Mouse (Mus musculus): ENCODE data around the gene 4931429L15Rik. TPM values are rescaled to one million over a fixed set of nuclear protein-coding genes. Genes with fewer than 3 reads are reported as not detected.

4931429L15Rik gene
- polyA plus RNA-seq, 1 experiment from 2014 or later: 0.11 TPM

DNA sequence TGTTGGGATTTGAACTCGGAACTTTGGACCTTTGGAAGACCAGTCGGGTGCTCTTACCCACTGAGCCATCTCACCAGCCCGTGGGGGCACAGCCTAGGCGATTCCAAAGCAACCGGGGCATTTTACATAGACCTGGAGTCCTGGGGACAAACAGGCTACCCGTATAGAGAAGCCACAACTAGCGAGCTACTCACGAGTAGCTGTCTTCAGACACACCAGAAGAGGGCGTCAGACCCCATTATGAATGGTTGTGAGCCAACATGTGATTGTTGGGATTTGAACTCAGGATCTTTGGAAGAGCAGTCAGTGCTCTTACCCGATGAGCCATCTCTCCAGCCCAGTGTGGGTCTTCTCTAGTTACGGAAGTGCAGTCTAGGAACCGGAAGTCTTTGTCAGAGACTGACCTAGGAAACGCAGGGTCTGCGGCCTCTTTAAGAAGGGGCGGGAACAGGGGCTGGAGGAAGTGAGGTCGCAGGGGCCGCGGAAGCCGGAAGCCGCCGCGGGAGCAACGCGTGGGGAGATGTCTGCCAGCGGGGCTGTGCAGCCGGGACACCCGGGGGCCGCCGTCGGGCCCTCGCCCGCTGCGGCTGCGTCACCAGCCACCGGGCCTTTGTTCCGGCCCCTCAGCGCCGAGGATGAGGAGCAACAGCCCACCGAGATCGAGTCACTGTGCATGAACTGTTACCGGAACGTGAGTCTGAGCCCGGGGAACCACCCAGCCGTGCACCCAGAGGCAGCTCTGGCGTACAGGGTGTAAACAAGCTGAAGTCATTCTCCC is 46.9 kb downstream of the 4931429L15Rik start, which contains the start of gene Zpr1:
TSS of gene Zpr1 (plus strand) at position 388 of the 778 bp plus-strand sequence.
- Histone ChIP-seq H3K4me2 (ENCODE audit: low read depth, low read length) (peak within 1 kb of the TSS; percentile 83), H3K4me1 (ENCODE audit: control insufficient read depth, insufficient read depth, low read length) (peaks cover 5% of the 10 kb centered on the region), H3K9me3 (ENCODE audit: control insufficient read depth, low read length) (no peaks in the 10 kb centered on the region), H3K4me3 (ENCODE audit: low read length) (peak within 1 kb of the TSS; percentile 97), H3K36me3 (ENCODE audit: control insufficient read depth, insufficient read depth, low read length) (peaks cover 19% of the 10 kb centered on the region; the same call in 1 of the 2 replicates), H3K27me3 (replicated peaks; ENCODE audit: control insufficient read depth, insufficient read depth, low read length) (no peaks in the 10 kb centered on the region; the same call in 1 of the 2 replicates), H3K9ac (ENCODE audit: low read depth, low read length) (peak within 1 kb of the TSS; percentile 78), H3K27ac (ENCODE audit: low read length) (peak within 1 kb of the TSS; percentile 20)
- 5% methylated on average over 45 of the region's 45 CpGs for whole genome bisulfite sequencing
- ATAC-seq: peak; percentile 95

DNA sequence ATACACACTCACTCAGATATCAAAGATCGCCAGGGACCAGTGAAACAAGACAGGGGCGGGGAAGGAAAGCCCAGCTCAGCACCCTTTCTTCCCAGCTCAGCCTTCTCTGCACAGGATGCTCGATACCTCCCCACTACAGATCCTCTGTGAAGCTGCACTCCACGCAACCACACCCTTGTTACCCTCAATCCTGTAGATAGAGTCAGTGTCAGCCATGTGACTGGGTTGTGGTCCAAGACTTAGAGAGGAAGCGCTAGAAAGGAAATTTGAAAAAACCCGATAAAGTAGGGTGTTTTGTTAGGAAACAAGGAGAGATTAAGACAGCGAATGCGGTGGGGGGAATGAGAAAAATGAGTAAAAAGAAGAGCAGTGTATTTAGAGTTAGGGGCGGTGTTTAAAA is 47.7 kb downstream of the 4931429L15Rik start:
- 83% methylated on average over 9 of the region's 9 CpGs for WGBS
- ATAC-seq: no peak
- H3K27me3 ChIP-seq (replicated peaks; ENCODE audit: control insufficient read depth, insufficient read depth, low read length): no peaks in the 10 kb centered on the region; the same call in 1 of the 2 replicates
- no peaks in the 10 kb centered on the region for H3K9me3 ChIP-seq (ENCODE audit: control insufficient read depth, low read length)
- peaks cover 5% of the 10 kb centered on the region for H3K4me1 ChIP-seq (ENCODE audit: control insufficient read depth, insufficient read depth, low read length)
- no peak overlapping the region for H3K27ac ChIP-seq (ENCODE audit: low read length)
- no peak overlapping the region for H3K9ac ChIP-seq (ENCODE audit: low read depth, low read length)
- H3K4me3 ChIP-seq (ENCODE audit: low read length): no peak overlapping the region; the same call in 1 of the 2 replicates
- H3K36me3 ChIP-seq (ENCODE audit: control insufficient read depth, insufficient read depth, low read length): 0 out of 2 replicates have a peak, but pooled peaks cover 13% of the 10 kb centered on the region
- H3K4me2 ChIP-seq (ENCODE audit: low read depth, low read length): no peak overlapping the region

DNA sequence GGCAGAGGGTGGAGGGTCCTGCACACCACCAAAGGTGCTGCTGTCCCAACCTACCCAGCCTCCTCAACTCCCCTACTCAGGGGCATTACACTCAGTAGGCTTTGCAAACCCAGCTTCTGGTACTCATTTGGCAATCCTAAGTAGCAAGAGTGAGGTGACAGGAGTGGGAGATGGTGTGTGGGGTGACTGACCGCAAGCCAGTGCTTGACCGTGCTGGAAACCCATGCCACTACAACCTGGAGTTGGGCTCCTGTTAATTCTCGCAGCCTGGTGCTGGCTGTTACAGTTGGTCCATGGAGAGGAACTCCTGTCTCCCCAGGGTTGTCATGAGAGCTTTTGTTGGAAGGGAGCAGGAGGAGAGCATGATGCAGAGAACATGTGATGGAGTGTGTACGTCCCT is 49.0 kb downstream of the 4931429L15Rik start:
- no peaks in the 10 kb centered on the region; the same call in 1 of the 2 replicates for H3K27me3 ChIP-seq (replicated peaks; ENCODE audit: control insufficient read depth, insufficient read depth, low read length)
- H3K4me2 ChIP-seq (ENCODE audit: low read depth, low read length): no peak overlapping the region
- H3K4me3 ChIP-seq (ENCODE audit: low read length): no peak overlapping the region
- H3K9me3 ChIP-seq (ENCODE audit: control insufficient read depth, low read length): no peaks in the 10 kb centered on the region
- H3K4me1 ChIP-seq (ENCODE audit: control insufficient read depth, insufficient read depth, low read length): peaks cover 5% of the 10 kb centered on the region
- H3K36me3 ChIP-seq (ENCODE audit: control insufficient read depth, insufficient read depth, low read length): 0 out of 2 replicates have a peak, but pooled peaks cover 9% of the 10 kb centered on the region
- ATAC-seq: no peak
- WGBS: 91% methylated on average over 4 of the region's 4 CpGs
- H3K9ac ChIP-seq (ENCODE audit: low read depth, low read length): no peak overlapping the region
- H3K27ac ChIP-seq (ENCODE audit: low read length): no peak overlapping the region

DNA sequence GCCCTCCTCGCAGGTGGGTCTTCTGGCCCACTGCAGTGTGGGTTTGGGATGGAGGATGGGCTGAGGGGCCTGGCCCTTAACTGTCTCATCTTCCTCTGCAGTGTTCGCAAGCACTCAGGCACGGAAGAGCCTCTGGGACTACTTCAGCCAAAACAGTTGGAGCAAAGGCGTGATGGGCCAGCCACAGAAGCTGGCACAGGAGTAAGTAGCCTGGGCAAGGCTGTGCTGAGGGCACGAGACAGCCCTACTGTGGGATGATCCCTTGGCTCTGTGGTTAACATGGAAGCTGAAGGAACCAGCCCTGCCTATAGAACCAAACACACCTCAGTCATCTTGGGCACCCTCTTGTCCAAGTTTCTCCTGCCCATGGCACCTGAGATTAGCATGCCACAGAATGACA is 50.7 kb downstream of the 4931429L15Rik start:
- Histone ChIP-seq H3K27me3 (replicated peaks; ENCODE audit: control insufficient read depth, insufficient read depth, low read length) (no peaks in the 10 kb centered on the region; the same call in 1 of the 2 replicates), H3K4me2 (ENCODE audit: low read depth, low read length) (no peak overlapping the region), H3K9me3 (ENCODE audit: control insufficient read depth, low read length) (no peaks in the 10 kb centered on the region), H3K27ac (ENCODE audit: low read length) (no peak overlapping the region), H3K4me1 (ENCODE audit: control insufficient read depth, insufficient read depth, low read length) (peaks cover 5% of the 10 kb centered on the region), H3K9ac (ENCODE audit: low read depth, low read length) (no peak overlapping the region), H3K36me3 (ENCODE audit: control insufficient read depth, insufficient read depth, low read length) (no peaks in the 10 kb centered on the region), H3K4me3 (ENCODE audit: low read length) (no peak overlapping the region)
- ATAC-seq: no peak
- WGBS: 88% methylated on average over 5 of the region's 5 CpGs

DNA sequence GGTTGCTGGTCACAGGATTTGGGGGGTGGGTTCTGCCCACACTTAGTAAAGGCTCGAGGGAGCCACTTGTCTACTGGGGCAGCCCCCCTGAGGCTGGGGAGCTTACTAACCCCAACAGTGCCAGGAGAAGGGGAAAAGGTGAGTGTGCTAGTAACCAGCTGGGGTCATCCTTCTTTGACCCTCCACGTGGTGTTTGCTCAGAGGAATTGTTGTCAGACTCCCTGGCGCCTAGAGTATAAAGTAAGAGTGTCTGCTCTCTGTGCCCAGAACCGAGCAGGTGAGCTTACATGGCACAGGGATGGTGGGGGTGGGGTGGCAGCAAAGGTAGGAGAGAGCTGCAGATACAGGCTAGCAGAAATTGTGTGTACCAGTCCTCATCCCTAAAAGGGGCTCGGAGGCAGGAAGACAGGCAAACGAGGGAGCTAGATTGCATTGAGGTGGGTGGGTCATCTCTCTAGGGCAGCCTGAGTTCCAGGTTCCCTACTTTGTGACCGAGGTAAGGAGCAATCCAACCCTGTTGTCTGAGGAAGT is 51.4 kb downstream of the 4931429L15Rik start, which contains the start of gene Apoa5:
TSS of gene Apoa5 (plus strand) at position 291 of the 531 bp plus-strand sequence.
- no peaks in the 10 kb centered on the region for H3K36me3 ChIP-seq (ENCODE audit: control insufficient read depth, insufficient read depth, low read length)
- H3K9me3 ChIP-seq (ENCODE audit: control insufficient read depth, low read length): no peaks in the 10 kb centered on the region
- no peak within 1 kb of the TSS for H3K27ac ChIP-seq (ENCODE audit: low read length)
- ATAC-seq: no peak
- H3K4me3 ChIP-seq (ENCODE audit: low read length): no peak within 1 kb of the TSS
- no peak within 1 kb of the TSS for H3K4me2 ChIP-seq (ENCODE audit: low read depth, low read length)
- H3K9ac ChIP-seq (ENCODE audit: low read depth, low read length): no peak within 1 kb of the TSS
- no peaks in the 10 kb centered on the region for H3K4me1 ChIP-seq (ENCODE audit: control insufficient read depth, insufficient read depth, low read length)
- WGBS: 40% methylated on average over 7 of the region's 7 CpGs
- no peaks in the 10 kb centered on the region; the same call in 1 of the 2 replicates for H3K27me3 ChIP-seq (replicated peaks; ENCODE audit: control insufficient read depth, insufficient read depth, low read length)

DNA sequence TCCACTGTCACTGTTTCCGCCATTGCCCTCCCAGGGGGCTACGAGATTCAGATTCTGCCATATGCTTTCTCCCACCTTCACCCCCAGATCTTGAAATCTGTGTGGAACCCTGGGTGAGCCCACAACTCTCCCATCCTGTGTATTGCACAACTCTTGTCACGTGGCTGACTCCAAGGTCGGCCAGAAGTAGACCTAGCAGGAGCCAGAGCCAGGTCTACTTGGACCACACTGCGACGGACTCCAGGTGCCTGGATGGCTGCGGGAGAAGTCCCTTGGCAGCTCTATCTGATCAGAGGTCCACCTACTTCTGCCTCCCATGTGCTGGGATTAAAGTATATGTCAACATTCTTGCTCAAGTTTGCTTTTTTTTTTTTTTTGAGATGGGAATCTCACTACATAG is 58.7 kb downstream of the 4931429L15Rik start:
- no peaks in the 10 kb centered on the region; the same call in 1 of the 2 replicates for H3K4me1 ChIP-seq (ENCODE audit: control insufficient read depth, insufficient read depth, low read length)
- 79% methylated on average over 7 of the region's 7 CpGs for WGBS
- no peak overlapping the region for H3K9ac ChIP-seq (ENCODE audit: low read depth, low read length)
- ATAC-seq: no peak
- H3K36me3 ChIP-seq (ENCODE audit: control insufficient read depth, insufficient read depth, low read length): no peaks in the 10 kb centered on the region
- H3K4me2 ChIP-seq (ENCODE audit: low read depth, low read length): no peak overlapping the region
- H3K27ac ChIP-seq (ENCODE audit: low read length): no peak overlapping the region
- no peak overlapping the region for H3K4me3 ChIP-seq (ENCODE audit: low read length)
- no peaks in the 10 kb centered on the region for H3K27me3 ChIP-seq (replicated peaks; ENCODE audit: control insufficient read depth, insufficient read depth, low read length)
- H3K9me3 ChIP-seq (ENCODE audit: control insufficient read depth, low read length): no peaks in the 10 kb centered on the region

DNA sequence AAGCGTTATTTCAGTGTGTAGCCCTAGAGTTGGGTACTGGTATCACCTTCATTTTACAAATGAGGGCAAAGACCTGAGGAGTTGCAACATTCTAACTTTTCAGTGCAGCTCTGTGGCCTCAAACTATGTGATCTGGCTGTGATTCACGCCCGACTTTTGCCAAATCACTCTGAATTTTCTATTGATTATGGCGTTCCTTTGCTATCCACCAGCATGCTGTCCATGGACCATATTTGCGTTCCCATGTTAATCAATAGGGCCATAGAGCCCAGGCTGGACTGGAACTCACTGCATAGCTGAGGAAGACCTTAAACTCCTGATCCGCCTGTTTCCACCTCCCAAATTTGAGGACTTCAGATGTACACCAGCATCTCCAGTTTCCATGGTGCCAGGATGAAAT is 60.7 kb downstream of the 4931429L15Rik start:
- ATAC-seq: no peak
- H3K9ac ChIP-seq (ENCODE audit: low read depth, low read length): no peak overlapping the region
- H3K9me3 ChIP-seq (ENCODE audit: control insufficient read depth, low read length): no peaks in the 10 kb centered on the region
- no peaks in the 10 kb centered on the region for H3K36me3 ChIP-seq (ENCODE audit: control insufficient read depth, insufficient read depth, low read length)
- no peaks in the 10 kb centered on the region for H3K27me3 ChIP-seq (replicated peaks; ENCODE audit: control insufficient read depth, insufficient read depth, low read length)
- no peak overlapping the region for H3K4me2 ChIP-seq (ENCODE audit: low read depth, low read length)
- H3K27ac ChIP-seq (ENCODE audit: low read length): no peak overlapping the region
- 81% methylated on average over 6 of the region's 6 CpGs for WGBS
- no peak overlapping the region for H3K4me3 ChIP-seq (ENCODE audit: low read length)
- no peaks in the 10 kb centered on the region; the same call in 1 of the 2 replicates for H3K4me1 ChIP-seq (ENCODE audit: control insufficient read depth, insufficient read depth, low read length)

DNA sequence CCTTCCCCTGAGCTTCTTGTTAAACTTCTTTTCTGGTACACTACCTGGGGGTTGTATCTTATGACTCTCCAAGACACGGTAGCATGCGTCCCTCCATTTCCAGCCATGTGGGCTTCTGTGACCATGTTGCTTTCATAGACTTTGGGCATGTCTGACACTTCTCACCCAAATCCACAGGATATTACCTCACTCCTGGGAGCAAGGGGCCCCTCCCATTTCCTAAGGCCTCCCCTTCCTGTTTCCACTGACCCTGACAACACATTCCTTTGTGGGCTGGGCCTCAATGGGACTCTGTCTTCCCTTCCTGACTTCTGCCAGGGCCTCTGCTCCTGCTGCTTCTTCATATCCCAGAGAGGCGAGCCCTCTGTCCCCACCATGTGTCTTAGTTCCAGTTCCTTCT is 62.2 kb downstream of the 4931429L15Rik start:
- no peaks in the 10 kb centered on the region for H3K27me3 ChIP-seq (replicated peaks; ENCODE audit: control insufficient read depth, insufficient read depth, low read length)
- no peaks in the 10 kb centered on the region for H3K9me3 ChIP-seq (ENCODE audit: control insufficient read depth, low read length)
- no peak overlapping the region for H3K27ac ChIP-seq (ENCODE audit: low read length)
- 90% methylated on average over 3 of the region's 3 CpGs for WGBS
- H3K4me2 ChIP-seq (ENCODE audit: low read depth, low read length): no peak overlapping the region
- no peak overlapping the region for H3K4me3 ChIP-seq (ENCODE audit: low read length)
- 0 out of 2 replicates have a peak overlapping the region, but pooled peaks have one; percentile 19 for H3K9ac ChIP-seq (ENCODE audit: low read depth, low read length)
- ATAC-seq: no peak
- no peaks in the 10 kb centered on the region; the same call in 1 of the 2 replicates for H3K4me1 ChIP-seq (ENCODE audit: control insufficient read depth, insufficient read depth, low read length)
- H3K36me3 ChIP-seq (ENCODE audit: control insufficient read depth, insufficient read depth, low read length): no peaks in the 10 kb centered on the region

DNA sequence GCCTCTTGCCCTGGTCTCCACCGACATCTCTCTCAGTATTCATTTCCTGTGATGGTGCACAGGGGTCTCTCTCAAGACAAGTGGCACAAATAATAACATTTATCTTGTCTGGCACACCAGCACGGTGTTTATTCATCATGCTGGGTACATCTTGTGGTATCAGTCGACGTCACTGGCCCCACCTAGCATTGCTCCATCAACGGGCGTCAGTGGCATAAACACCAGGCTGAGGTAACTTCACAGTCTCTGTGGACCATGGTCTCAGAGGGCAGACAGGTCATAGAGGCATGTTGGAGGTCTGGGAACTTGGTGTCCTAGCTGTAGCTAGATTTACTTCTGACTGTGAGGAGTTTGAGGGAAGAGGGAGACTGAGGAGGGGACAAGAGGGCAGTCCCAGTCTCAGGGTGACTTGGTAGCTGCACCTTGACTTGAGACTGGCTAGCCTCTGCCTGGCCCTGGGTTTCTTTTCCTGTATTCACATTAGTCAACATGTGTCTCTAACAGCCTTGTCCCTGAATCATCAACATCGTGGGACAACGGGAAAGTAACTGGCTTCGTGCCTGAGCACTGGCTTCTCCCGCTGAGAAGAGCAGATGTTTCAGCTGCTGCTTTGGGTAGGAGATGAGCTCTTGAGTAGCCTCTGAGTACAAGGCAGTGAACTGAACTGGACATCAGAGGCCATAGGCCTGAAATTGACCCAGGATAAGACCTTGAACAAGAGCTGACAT is 63.0 kb downstream of the 4931429L15Rik start:
- Histone ChIP-seq H3K4me1 (ENCODE audit: control insufficient read depth, insufficient read depth, low read length) (no peaks in the 10 kb centered on the region; the same call in 1 of the 2 replicates), H3K4me2 (ENCODE audit: low read depth, low read length) (no peak overlapping the region), H3K36me3 (ENCODE audit: control insufficient read depth, insufficient read depth, low read length) (no peaks in the 10 kb centered on the region), H3K27me3 (replicated peaks; ENCODE audit: control insufficient read depth, insufficient read depth, low read length) (no peaks in the 10 kb centered on the region), H3K4me3 (ENCODE audit: low read length) (no peak overlapping the region), H3K9ac (ENCODE audit: low read depth, low read length) (no peak overlapping the region), H3K9me3 (ENCODE audit: control insufficient read depth, low read length) (no peaks in the 10 kb centered on the region), H3K27ac (ENCODE audit: low read length) (no peak overlapping the region)
- 74% methylated on average over 10 of the region's 10 CpGs for WGBS
- ATAC-seq: no peak

All from intestine, embryonic 16.5 days (tissue).